Mouse (Mus musculus): ENCODE measurements at regions not wholly inside any gene's neighbourhood (a gene's known extent, or its start where the extent isn't known, plus 50 kb on each side); places are given as distances from the start of the nearest gene placed in this dataset.
A peak's percentile ranks its signal among the peaks of the same experiment; 100 is the strongest.

DNA sequence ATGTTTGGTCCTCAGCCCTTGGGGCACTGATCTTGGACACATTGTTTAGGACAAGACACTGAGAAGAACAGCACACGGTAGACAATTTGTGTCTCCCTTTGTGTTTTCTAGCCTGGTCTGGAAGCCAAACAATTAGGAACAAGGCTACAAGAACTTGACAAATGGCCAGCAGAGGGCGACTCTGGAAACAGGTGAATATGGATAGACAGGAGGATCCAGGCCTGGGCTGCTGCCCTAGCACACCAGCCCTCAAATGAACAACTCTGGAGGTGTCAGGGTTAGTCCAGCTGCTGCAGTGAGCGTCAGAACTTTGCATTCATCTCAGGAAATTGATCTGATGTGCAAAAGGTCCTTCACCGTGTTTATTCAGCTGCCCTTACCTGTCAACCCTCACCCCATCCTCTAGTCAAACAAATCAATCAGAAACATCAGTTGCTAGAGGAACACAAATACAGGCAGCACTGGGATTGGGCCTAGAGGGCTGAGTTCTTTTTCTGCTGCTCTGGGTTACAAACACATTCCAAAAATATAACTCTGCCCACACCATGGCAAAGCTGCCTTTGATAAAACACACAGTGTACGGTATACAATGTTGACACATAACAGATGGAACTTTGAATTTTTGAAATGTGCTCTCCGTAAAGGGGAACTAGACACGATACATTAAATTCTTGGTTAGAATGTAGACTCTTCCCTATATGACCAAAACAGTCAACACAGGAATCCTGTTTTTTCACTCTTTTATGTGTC is 159.7 kb downstream of the Fam84b start:
- Histone ChIP-seq H3K4me1 (replicated peaks) (no peaks in the 10 kb centered on the region; the same call in 1 of the 2 replicates), H3K27me3 (no peaks in the 10 kb centered on the region), H3K27ac (no peak overlapping the region), H3K9ac (no peak overlapping the region), H3K4me2 (no peak overlapping the region), H3K36me3 (no peaks in the 10 kb centered on the region), H3K4me3 (no peak overlapping the region), H3K9me3 (no peaks in the 10 kb centered on the region)
- WGBS, result 69% methylated on average over 7 of the region's 7 CpGs
- no peak for ATAC-seq (ENCODE audit: low FRiP score)

DNA sequence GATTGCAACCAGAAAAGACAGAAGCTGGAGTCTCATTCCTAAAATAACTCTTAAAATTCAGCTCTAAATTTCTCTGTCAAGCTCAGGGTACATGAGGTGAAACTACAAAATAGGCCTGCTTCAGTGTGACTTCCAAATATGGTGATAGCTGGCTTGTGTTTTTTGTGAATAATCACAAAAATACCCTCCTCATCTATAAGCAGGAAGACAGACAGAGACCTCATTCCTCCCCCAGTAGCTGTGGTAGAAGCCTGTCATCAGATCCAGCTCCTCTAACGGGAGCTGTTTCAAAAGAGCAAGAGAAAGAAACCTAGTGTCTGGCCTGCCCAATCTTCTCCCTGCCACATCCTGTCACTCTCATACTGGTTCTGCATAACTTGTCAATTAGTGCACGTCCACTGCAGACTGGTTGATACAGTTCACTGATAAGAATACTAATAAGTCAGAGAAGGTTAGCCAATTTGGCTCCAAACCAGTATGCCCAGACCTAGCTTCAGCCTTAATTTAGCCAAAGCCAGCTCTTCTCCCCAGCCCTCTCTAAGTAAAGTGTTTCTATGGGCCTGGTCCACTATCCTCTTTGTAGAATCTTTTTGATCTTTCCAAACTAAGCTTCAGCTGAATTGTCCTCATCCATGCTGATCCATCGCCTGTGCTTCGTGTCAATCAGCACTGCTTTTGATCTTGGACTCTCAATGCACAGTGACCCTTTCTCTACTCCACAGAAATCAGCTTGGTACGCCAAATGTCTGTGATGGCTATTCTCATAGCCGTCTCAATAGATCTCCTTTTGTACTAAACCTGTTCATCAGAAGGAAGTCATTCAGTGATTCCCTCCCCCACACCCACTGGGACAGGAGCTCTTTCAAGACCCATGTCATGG is 160.6 kb downstream of the Fam84b start:
- no peak overlapping the region for H3K4me2 ChIP-seq
- H3K4me1 ChIP-seq (replicated peaks), result no peaks in the 10 kb centered on the region
- 36% methylated on average over 6 of the region's 6 CpGs for WGBS
- H3K27ac ChIP-seq, result no peak overlapping the region
- H3K36me3 ChIP-seq, result no peaks in the 10 kb centered on the region
- no peak overlapping the region for H3K9ac ChIP-seq
- no peak for ATAC-seq (ENCODE audit: low FRiP score)
- no peak overlapping the region for H3K4me3 ChIP-seq
- H3K27me3 ChIP-seq, result no peaks in the 10 kb centered on the region
- H3K9me3 ChIP-seq, result no peaks in the 10 kb centered on the region

DNA sequence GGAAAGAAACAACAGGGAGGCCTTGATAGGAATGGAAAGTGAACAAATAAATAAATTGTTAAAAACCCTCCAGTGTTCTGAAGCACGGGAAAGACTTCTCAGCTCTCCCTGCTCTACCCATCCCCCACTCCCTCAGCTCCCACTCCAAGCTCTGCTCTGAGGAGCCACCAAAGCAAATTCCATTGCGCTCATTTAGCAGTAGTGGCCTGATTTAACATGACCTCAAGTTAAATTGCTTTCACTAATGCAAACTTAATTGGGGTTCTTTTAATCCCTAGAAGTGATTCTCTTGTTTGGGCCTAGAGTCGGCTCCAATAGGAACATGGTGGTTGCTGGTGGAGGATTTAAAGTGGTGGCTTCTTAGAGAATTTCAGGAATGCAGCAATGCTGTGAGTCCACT is 161.4 kb downstream of the Fam84b start:
- H3K27ac ChIP-seq, result no peak overlapping the region
- H3K4me1 ChIP-seq (replicated peaks), result no peaks in the 10 kb centered on the region
- no peak overlapping the region for H3K4me2 ChIP-seq
- WGBS, result 34% methylated on average over 3 of the region's 3 CpGs
- H3K36me3 ChIP-seq, result no peaks in the 10 kb centered on the region
- H3K9me3 ChIP-seq, result no peaks in the 10 kb centered on the region
- ATAC-seq (ENCODE audit: low FRiP score), result no peak
- no peaks in the 10 kb centered on the region for H3K27me3 ChIP-seq
- no peak overlapping the region for H3K4me3 ChIP-seq
- H3K9ac ChIP-seq, result no peak overlapping the region

DNA sequence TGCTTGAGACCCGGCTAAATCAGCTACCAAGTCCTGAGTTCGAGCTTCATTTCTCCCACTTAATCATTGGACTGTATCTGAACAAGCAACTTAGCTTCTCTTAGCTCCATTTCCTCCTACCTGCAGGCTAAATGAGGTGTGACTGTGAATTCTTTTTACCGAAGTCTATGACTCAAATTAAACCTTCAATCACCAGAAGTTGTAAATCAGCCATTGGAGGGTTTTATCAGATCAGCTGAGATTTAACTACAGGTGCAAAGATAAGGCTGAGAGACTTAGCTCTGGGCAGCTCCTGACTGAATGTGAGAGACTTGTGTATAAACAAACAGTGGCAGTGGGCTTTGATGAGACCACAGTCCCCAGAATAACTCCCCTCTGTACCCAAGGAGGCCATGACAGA is 176.2 kb downstream of the Fam84b start:
- WGBS, result 91% methylated on average over 3 of the region's 3 CpGs
- no peak for ATAC-seq (ENCODE audit: low FRiP score)
- Histone ChIP-seq H3K27me3 (no peaks in the 10 kb centered on the region), H3K9ac (no peak overlapping the region), H3K4me2 (no peak overlapping the region), H3K27ac (no peak overlapping the region), H3K4me3 (no peak overlapping the region), H3K36me3 (no peaks in the 10 kb centered on the region), H3K9me3 (no peaks in the 10 kb centered on the region), H3K4me1 (replicated peaks) (no peaks in the 10 kb centered on the region)

DNA sequence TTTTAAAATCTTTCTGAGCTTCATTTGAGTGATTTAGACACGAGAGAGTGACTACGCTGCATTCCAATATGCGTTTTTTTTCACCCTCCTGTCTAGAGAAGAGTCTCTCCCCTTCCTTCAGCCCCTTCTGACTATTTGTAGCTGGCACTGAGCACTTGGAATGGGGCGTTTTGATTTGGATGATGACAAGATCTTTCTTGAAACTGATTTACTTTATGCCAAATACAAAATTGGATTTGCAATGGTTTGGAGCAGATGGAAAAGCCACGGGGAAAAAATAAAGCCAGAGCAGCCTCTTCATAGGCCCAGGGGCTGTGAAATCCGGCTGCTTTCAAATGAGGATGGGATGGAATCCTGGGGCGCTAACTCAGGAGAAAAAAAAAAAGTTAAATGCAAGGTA is 196.0 kb downstream of the Fam84b start:
- H3K27me3 ChIP-seq, result no peaks in the 10 kb centered on the region
- H3K4me3 ChIP-seq, result no peak overlapping the region
- no peaks in the 10 kb centered on the region for H3K4me1 ChIP-seq (replicated peaks)

DNA sequence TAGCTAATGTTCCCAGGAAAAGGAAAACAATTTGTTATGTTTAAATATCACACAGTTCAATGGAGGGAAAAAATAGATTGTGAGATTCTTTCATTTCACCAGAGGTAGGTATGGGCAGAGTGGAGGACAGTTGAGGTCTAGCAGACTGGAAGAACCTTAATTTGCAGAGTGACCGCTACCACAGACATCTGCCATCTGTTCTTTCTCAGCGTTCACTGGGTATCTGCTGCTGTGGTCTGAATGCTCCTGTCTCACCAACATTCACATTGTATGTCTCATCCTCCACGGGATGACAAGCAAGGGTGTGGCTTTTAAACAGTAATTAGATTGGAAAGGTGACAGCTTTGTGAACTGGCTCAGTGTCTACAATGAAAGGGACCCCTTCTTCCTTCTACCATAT is 198.5 kb downstream of the Fam84b start:
- no peaks in the 10 kb centered on the region for H3K4me1 ChIP-seq (replicated peaks)
- H3K27ac ChIP-seq, result no peak overlapping the region
- H3K27me3 ChIP-seq, result no peaks in the 10 kb centered on the region
- no peaks in the 10 kb centered on the region for H3K36me3 ChIP-seq
- ATAC-seq (ENCODE audit: low FRiP score), result no peak
- no peak overlapping the region for H3K9ac ChIP-seq
- no peak overlapping the region for H3K4me2 ChIP-seq
- no peak overlapping the region for H3K4me3 ChIP-seq
- WGBS, result 85% methylated on average over 3 of the region's 3 CpGs
- no peaks in the 10 kb centered on the region for H3K9me3 ChIP-seq

More for the DNA sequence above, 196.0 kb downstream of the Fam84b start:
- WGBS, result 82% methylated on average over 7 of the region's 7 CpGs
- no peak for ATAC-seq (ENCODE audit: low FRiP score)
- Histone ChIP-seq H3K36me3 (no peaks in the 10 kb centered on the region), H3K27ac (no peak overlapping the region), H3K4me2 (no peak overlapping the region), H3K9me3 (no peaks in the 10 kb centered on the region), H3K9ac (no peak overlapping the region)

DNA sequence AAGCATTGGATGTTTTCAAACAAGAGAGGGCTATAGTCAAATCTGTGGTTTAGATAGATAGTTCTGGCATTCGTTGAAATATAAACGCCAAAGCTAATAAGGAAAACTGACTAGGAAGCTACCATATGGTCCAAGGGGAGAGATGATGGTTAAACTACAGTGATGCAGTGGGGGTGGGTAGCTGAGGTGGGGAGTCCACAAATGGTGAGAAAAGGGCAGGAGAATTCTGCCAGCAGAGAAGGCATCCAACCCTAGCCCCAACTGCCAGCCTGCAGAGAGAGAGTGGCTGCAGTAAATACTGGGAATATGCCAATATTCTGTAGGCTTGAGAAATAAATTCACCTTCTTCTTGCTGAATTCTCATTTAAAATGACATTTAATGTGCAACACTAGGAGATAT is 204.3 kb downstream of the Fam84b start:
- H3K36me3 ChIP-seq, result no peaks in the 10 kb centered on the region
- WGBS, result 94% methylated on average over 2 of the region's 2 CpGs
- no peaks in the 10 kb centered on the region for H3K9me3 ChIP-seq
- H3K9ac ChIP-seq, result no peak overlapping the region
- no peak overlapping the region for H3K4me3 ChIP-seq
- H3K27ac ChIP-seq, result no peak overlapping the region
- no peak for ATAC-seq (ENCODE audit: low FRiP score)
- H3K4me1 ChIP-seq (replicated peaks), result no peaks in the 10 kb centered on the region
- no peak overlapping the region for H3K4me2 ChIP-seq
- H3K27me3 ChIP-seq, result no peaks in the 10 kb centered on the region

DNA sequence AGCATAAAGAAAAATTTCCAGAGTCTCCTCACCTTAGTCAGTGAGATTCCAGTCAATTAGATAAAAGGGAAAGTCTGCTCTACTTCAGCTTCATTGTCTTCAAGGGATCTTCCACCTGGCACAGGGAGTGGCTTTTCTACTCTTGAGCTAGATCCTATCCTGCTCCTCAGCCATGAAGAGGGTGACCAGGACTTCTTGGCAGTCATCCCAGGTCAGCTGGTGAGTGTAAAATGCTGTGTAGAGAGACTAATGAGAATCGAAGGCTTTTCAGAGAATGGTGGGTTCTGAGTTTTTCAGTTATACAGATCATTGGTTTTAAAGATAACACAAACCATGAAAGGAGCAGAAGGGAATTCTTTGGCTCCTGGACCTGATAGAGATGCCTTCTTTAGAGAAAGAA is 211.8 kb downstream of the Fam84b start:
- ATAC-seq (ENCODE audit: low FRiP score), result no peak
- no peak overlapping the region for H3K27ac ChIP-seq
- H3K27me3 ChIP-seq, result no peaks in the 10 kb centered on the region
- H3K9me3 ChIP-seq, result no peaks in the 10 kb centered on the region
- no peaks in the 10 kb centered on the region for H3K4me1 ChIP-seq (replicated peaks)
- 78% methylated on average over 1 of the region's 1 CpGs for WGBS
- no peaks in the 10 kb centered on the region for H3K36me3 ChIP-seq
- H3K4me2 ChIP-seq, result no peak overlapping the region
- H3K9ac ChIP-seq, result no peak overlapping the region
- H3K4me3 ChIP-seq, result no peak overlapping the region

DNA sequence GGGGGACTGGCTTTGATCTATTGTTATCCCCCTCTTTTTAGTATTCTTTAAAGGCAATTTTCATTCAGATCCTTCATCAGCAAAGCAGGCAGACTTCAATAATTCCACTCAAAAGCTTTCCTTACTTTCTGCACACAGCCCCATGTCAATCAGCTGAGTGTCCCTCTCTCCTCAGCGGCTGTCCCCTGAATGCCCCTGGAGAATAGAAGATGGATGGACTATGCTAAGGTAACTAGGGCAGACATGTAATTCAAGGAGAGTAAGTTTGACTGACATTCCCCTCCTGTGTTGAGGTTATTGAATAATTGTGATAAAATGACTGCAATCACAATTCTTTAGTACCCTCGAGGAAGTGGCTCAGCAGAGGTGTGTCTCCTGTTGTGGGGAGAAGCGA is 220.1 kb downstream of the Fam84b start:
- H3K4me1 ChIP-seq (replicated peaks), result peaks cover 10% of the 10 kb centered on the region
- no peaks in the 10 kb centered on the region for H3K9me3 ChIP-seq
- 31% methylated on average over 3 of the region's 3 CpGs for WGBS
- H3K27me3 ChIP-seq, result no peaks in the 10 kb centered on the region
- no peak overlapping the region for H3K4me3 ChIP-seq
- no peak overlapping the region for H3K9ac ChIP-seq
- no peak overlapping the region for H3K27ac ChIP-seq
- peak; percentile 60 for ATAC-seq (ENCODE audit: low FRiP score)
- H3K4me2 ChIP-seq, result no peak overlapping the region
- no peaks in the 10 kb centered on the region for H3K36me3 ChIP-seq

DNA sequence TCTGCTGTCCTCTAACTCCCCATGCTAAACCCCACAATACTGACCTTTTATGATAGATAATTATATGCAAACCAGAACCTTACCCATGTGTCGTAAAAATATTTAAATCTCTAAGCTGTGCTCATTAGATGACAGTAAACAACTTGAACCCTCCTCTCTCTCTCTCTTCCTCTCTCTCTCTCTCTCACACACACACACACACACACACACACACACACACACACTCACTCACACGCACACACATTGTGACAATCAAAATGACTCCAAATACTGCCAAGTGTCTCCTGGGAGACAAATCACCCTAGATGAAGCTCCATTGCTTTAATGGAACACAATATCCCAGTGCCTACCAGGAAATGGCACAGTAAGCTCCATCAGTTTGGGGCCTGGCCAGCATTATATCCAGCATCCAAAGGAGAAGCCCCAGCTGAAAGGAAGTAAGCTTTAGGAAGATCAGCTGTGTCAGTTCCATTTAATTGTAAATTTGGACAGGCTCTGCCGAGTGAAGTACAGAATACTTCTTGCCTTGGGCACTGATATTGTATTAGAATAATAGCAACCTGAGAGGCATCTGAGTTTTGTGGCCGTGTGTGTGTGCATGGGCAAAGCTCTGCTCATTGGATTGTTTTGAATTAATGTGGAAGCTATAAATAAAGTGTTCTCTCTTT is 220.7 kb downstream of the Fam84b start:
- Histone ChIP-seq H3K27ac (no peak overlapping the region), H3K4me1 (replicated peaks) (peaks cover 10% of the 10 kb centered on the region), H3K9ac (no peak overlapping the region), H3K4me3 (no peak overlapping the region), H3K4me2 (no peak overlapping the region), H3K9me3 (no peaks in the 10 kb centered on the region), H3K27me3 (no peaks in the 10 kb centered on the region), H3K36me3 (no peaks in the 10 kb centered on the region)
- peak; percentile 86 for ATAC-seq (ENCODE audit: low FRiP score)
- 29% methylated on average over 4 of the region's 4 CpGs for WGBS

DNA sequence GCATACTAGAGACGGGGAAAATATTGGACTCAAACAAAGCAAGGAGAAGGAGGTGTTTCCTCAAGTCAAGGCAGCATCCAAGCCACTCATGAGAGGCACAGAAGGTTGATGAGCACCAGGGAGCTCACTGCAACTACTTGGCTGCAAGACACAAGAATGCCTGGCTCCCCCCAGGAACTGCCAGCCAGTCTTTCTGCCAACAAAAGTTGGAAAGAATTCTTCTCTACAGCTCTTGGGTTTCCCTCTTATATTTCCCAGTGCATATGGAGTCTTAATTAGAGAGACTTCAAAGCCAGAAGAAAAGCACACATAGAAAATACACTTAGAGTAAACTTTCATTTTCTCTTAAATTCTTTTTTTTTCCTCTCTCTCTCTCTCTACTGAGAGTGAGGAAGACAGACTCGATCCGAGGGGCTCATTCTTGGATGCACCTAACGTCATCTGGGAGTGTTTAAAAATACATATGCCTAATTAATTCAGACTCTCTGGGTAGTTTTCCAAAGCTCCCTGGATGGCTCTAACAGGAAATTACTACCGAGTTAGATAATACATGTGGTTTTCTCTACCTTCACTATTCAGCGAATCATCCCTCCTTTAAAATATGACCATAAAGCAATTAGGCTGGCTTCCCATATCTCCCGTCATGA is 222.7 kb downstream of the Fam84b start:
- no peak overlapping the region for H3K27ac ChIP-seq
- H3K9me3 ChIP-seq, result no peaks in the 10 kb centered on the region
- H3K4me2 ChIP-seq, result no peak overlapping the region
- no peak for ATAC-seq (ENCODE audit: low FRiP score)
- 84% methylated on average over 7 of the region's 7 CpGs for WGBS
- no peaks in the 10 kb centered on the region for H3K36me3 ChIP-seq
- H3K4me1 ChIP-seq (replicated peaks), result peaks cover 10% of the 10 kb centered on the region
- H3K4me3 ChIP-seq, result no peak overlapping the region
- H3K27me3 ChIP-seq, result no peaks in the 10 kb centered on the region
- no peak overlapping the region for H3K9ac ChIP-seq

DNA sequence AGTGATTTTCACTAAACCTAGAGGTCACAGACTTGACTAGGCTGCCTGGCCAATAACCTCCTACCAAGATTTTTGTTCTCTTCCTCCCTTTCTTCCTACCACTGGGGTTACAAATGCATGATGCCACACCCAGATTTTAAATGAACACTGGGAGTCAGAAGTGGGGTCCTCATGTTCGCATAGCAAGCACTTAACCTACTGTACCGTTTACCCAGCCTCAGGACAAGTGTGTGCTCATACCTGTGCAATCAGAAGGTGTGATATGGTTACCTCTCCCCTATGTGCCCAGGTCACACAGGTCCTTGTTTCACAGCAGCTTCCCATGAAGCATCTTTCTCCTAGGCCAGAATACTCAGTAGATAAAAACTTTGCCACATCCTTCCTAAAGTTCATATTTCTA is 234.8 kb downstream of the Fam84b start:
- Histone ChIP-seq H3K27ac (no peak overlapping the region), H3K9ac (no peak overlapping the region), H3K4me2 (no peak overlapping the region), H3K36me3 (no peaks in the 10 kb centered on the region), H3K9me3 (no peaks in the 10 kb centered on the region), H3K4me3 (no peak overlapping the region), H3K27me3 (no peaks in the 10 kb centered on the region), H3K4me1 (replicated peaks) (no peaks in the 10 kb centered on the region)
- no peak for ATAC-seq (ENCODE audit: low FRiP score)
- WGBS, result 82% methylated on average over 2 of the region's 2 CpGs

All from hindbrain, embryonic 13.5 days (tissue).